Mouse (Mus musculus): ENCODE measurements around the gene Ctsk. TPM values are rescaled to one million over a fixed set of nuclear protein-coding genes. Genes with fewer than 3 reads are reported as not detected.

The Ctsk gene
- total and polyA plus RNA-seq, 2 experiments: 0.60 to 1.3 TPM

DNA sequence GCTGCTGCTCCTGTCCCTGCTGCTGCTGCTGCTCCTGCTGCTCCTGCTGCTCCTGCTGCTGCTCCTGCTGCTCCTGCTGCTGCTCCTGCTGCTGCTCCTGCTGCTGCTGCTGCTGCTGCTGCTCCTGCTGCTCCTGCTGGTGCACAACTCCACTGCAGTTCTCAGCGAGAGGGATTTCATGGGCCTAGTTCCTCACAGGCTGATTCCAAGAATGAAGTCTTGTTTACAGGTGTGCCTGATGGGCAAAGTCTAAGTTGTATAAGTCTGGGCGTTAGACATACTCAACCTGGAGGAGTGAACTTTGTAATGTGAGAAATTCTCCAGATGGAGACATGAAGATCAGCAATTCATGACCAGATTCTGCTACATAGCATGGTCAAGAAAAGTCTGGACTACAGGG, 25.6 kb downstream of the Ctsk start:
- TF ChIP-seq CTCF (IDR thresholded peaks at IDR 0.05; ENCODE audit: low read depth, low read length): no peak
- no peak for TF ChIP-seq POLR2A (IDR thresholded peaks at IDR 0.05; ENCODE audit: extremely low read depth, insufficient read depth, low read length)
- Histone ChIP-seq H3K4me3 (ENCODE audit: insufficient read depth, low read depth, low read length) (no peak overlapping the region), H3K27ac (replicated peaks; ENCODE audit: insufficient read depth, low read depth, low read length) (no peak overlapping the region), H3K79me2 (ENCODE audit: control insufficient read depth, insufficient read depth, low read length) (no peaks in the 10 kb centered on the region), H3K9ac (ENCODE audit: low read depth, low read length) (no peak overlapping the region), H3K4me1 (ENCODE audit: control insufficient read depth, insufficient read depth, low read length) (peaks cover 3% of the 10 kb centered on the region; the same call in 1 of the 2 replicates), H3K27me3 (ENCODE audit: control insufficient read depth, insufficient read depth, low read length) (no peaks in the 10 kb centered on the region), H3K36me3 (ENCODE audit: control insufficient read depth, insufficient read depth, low read length) (no peaks in the 10 kb centered on the region)
- DNase-seq (ENCODE audit: extremely low read depth, low read depth, low spot score): no peak
- WGBS: 39% methylated on average over 2 of the region's 2 CpGs

DNA sequence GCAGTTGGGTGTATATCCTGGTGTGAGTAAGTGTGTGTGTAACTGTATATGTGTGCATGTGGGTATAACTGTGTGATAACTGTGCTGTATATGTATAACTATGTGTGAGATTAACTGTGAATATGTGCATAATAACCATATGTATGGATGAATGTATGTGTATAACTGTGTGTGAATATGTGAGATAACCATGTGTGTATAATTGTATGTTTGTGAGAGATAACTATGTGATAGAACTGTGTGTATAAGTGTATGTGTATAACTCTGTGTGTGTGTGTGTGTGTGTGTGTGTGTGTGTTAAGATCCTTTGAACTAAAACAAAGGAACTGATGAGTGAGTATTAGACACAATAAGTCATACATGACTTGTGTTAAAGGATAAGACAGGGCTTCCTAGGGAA, 27.1 kb downstream of the Ctsk start:
- Histone ChIP-seq H3K4me1 (ENCODE audit: control insufficient read depth, insufficient read depth, low read length) (peaks cover 3% of the 10 kb centered on the region; the same call in 1 of the 2 replicates), H3K4me3 (ENCODE audit: insufficient read depth, low read depth, low read length) (no peak overlapping the region), H3K36me3 (ENCODE audit: control insufficient read depth, insufficient read depth, low read length) (no peaks in the 10 kb centered on the region), H3K9ac (ENCODE audit: low read depth, low read length) (no peak overlapping the region), H3K27me3 (ENCODE audit: control insufficient read depth, insufficient read depth, low read length) (no peaks in the 10 kb centered on the region), H3K27ac (replicated peaks; ENCODE audit: insufficient read depth, low read depth, low read length) (no peak overlapping the region), H3K79me2 (ENCODE audit: control insufficient read depth, insufficient read depth, low read length) (no peaks in the 10 kb centered on the region)
- TF ChIP-seq CTCF (IDR thresholded peaks at IDR 0.05; ENCODE audit: low read depth, low read length) (no peak), POLR2A (IDR thresholded peaks at IDR 0.05; ENCODE audit: extremely low read depth, insufficient read depth, low read length) (no peak)
- DNase-seq (ENCODE audit: extremely low read depth, low read depth, low spot score): no peak

DNA sequence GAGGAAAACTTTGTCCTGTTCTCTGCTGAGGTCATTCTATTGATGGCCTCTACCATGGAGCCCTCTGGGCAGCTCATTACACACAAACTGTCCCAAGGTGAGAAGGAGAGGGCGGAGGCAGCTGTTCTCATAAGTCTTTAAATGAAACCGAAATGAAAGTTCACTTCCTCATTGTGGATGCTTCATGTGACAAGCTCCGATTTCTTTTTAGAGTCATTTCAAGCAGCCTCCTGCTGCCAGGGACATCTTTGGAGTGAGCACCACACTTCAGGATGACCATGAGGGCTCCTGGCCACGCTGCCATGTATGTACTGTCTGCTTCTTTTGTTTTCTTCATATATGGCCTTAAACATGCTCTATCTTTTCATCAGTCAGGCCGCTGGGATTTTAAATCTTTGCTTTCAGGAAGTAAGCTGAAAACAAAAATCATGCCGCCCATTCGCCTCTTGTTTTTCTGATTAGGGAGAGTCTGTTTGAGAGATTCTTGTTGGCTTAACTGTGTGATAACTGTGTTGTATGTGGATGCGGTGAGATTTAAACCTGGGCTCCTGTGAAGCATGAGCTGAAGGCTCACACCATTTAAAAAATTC, 27.7 kb downstream of the Ctsk start, which contains the start of gene Ctss:
Gene Ctss, plus strand, starts transcription at position 165 of the 590 bp plus-strand sequence.
- peak within 1 kb of the TSS; percentile 8; the same call in 1 of the 2 replicates for H3K4me3 ChIP-seq (ENCODE audit: insufficient read depth, low read depth, low read length)
- WGBS: 79% methylated on average over 8 of the region's 8 CpGs

DNA sequence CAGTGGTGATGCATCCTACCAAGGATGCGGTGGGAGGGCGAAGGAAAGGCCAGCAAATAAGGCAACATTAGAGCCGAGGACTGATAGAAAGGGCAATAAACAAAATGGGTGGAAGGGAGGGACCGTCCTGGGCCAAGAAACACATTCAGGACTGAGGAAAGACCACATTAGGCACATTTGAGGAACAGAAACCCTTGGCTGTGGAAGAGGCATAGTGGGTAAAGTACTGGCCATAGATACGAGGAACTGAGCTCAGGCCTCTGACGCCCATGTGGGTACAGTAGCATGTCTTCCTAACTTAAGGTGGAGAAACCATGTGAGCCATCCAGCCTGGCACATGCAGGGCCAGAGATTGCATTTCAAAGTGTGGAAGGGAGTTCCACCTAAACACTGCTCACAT, 30.8 kb downstream of the Ctsk start:
- H3K27ac ChIP-seq (replicated peaks; ENCODE audit: insufficient read depth, low read depth, low read length): no peak overlapping the region
- no peaks in the 10 kb centered on the region for H3K27me3 ChIP-seq (ENCODE audit: control insufficient read depth, insufficient read depth, low read length)
- H3K9ac ChIP-seq (ENCODE audit: low read depth, low read length): no peak overlapping the region; the same call in 1 of the 2 replicates
- H3K4me3 ChIP-seq (ENCODE audit: insufficient read depth, low read depth, low read length): no peak overlapping the region
- no peaks in the 10 kb centered on the region for H3K79me2 ChIP-seq (ENCODE audit: control insufficient read depth, insufficient read depth, low read length)
- peak; percentile 30 for DNase-seq (ENCODE audit: extremely low read depth, low read depth, low spot score)
- TF ChIP-seq POLR2A (IDR thresholded peaks at IDR 0.05; ENCODE audit: extremely low read depth, insufficient read depth, low read length): no peak
- WGBS: 83% methylated on average over 6 of the region's 6 CpGs
- no peaks in the 10 kb centered on the region for H3K36me3 ChIP-seq (ENCODE audit: control insufficient read depth, insufficient read depth, low read length)
- no peaks in the 10 kb centered on the region for H3K4me1 ChIP-seq (ENCODE audit: control insufficient read depth, insufficient read depth, low read length)

More for the DNA sequence above, 27.7 kb downstream of the Ctsk start, which contains the start of gene Ctss:
- Histone ChIP-seq H3K4me1 (ENCODE audit: control insufficient read depth, insufficient read depth, low read length) (peaks cover 3% of the 10 kb centered on the region; the same call in 1 of the 2 replicates), H3K27ac (replicated peaks; ENCODE audit: insufficient read depth, low read depth, low read length) (no peak within 1 kb of the TSS; the same call in 1 of the 2 replicates), H3K79me2 (ENCODE audit: control insufficient read depth, insufficient read depth, low read length) (no peaks in the 10 kb centered on the region), H3K36me3 (ENCODE audit: control insufficient read depth, insufficient read depth, low read length) (no peaks in the 10 kb centered on the region), H3K9ac (ENCODE audit: low read depth, low read length) (peak within 1 kb of the TSS; percentile 30), H3K27me3 (ENCODE audit: control insufficient read depth, insufficient read depth, low read length) (no peaks in the 10 kb centered on the region)
- TF ChIP-seq POLR2A (IDR thresholded peaks at IDR 0.05; ENCODE audit: extremely low read depth, insufficient read depth, low read length) (no peak), CTCF (IDR thresholded peaks at IDR 0.05; ENCODE audit: low read depth, low read length) (no peak)
- DNase-seq (ENCODE audit: extremely low read depth, low read depth, low spot score): peak; percentile 24

- TF ChIP-seq CTCF (IDR thresholded peaks at IDR 0.05; ENCODE audit: low read depth, low read length) (no peak), POLR2A (IDR thresholded peaks at IDR 0.05; ENCODE audit: extremely low read depth, insufficient read depth, low read length) (no peak)
- Histone ChIP-seq H3K79me2 (ENCODE audit: control insufficient read depth, insufficient read depth, low read length) (no peaks in the 10 kb centered on the region), H3K9ac (ENCODE audit: low read depth, low read length) (no peak overlapping the region), H3K4me1 (ENCODE audit: control insufficient read depth, insufficient read depth, low read length) (no peaks in the 10 kb centered on the region), H3K36me3 (ENCODE audit: control insufficient read depth, insufficient read depth, low read length) (no peaks in the 10 kb centered on the region), H3K4me3 (ENCODE audit: insufficient read depth, low read depth, low read length) (no peak overlapping the region), H3K27me3 (ENCODE audit: control insufficient read depth, insufficient read depth, low read length) (no peaks in the 10 kb centered on the region), H3K27ac (replicated peaks; ENCODE audit: insufficient read depth, low read depth, low read length) (no peak overlapping the region)
- no peak for DNase-seq (ENCODE audit: extremely low read depth, low read depth, low spot score)
- WGBS: 96% methylated on average over 1 of the region's 1 CpGs
These were observed 32.0 kb downstream of the Ctsk start for GRCm38 (mm10) chr3:95531025-95531424.

- Histone ChIP-seq H3K36me3 (ENCODE audit: control insufficient read depth, insufficient read depth, low read length) (no peaks in the 10 kb centered on the region), H3K9ac (ENCODE audit: low read depth, low read length) (no peak overlapping the region)
- WGBS: 91% methylated on average over 5 of the region's 5 CpGs
These were observed 34.3 kb downstream of the Ctsk start for GRCm38 (mm10) chr3:95533364-95533763.

More at GRCm38 (mm10) chr3:95533364-95533763, 34.3 kb downstream of the Ctsk start:
- no peak overlapping the region for H3K27ac ChIP-seq (replicated peaks; ENCODE audit: insufficient read depth, low read depth, low read length)
- TF ChIP-seq POLR2A (IDR thresholded peaks at IDR 0.05; ENCODE audit: extremely low read depth, insufficient read depth, low read length) (no peak), CTCF (IDR thresholded peaks at IDR 0.05; ENCODE audit: low read depth, low read length) (no peak)
- H3K4me3 ChIP-seq (ENCODE audit: insufficient read depth, low read depth, low read length): no peak overlapping the region
- DNase-seq (ENCODE audit: extremely low read depth, low read depth, low spot score): no peak
- H3K4me1 ChIP-seq (ENCODE audit: control insufficient read depth, insufficient read depth, low read length): no peaks in the 10 kb centered on the region
- H3K27me3 ChIP-seq (ENCODE audit: control insufficient read depth, insufficient read depth, low read length): no peaks in the 10 kb centered on the region
- no peaks in the 10 kb centered on the region for H3K79me2 ChIP-seq (ENCODE audit: control insufficient read depth, insufficient read depth, low read length)

All from liver, adult 2 months (tissue).